Mouse (Mus musculus): ENCODE results near the gene Bcl2.

Bcl2 gene

DNA sequence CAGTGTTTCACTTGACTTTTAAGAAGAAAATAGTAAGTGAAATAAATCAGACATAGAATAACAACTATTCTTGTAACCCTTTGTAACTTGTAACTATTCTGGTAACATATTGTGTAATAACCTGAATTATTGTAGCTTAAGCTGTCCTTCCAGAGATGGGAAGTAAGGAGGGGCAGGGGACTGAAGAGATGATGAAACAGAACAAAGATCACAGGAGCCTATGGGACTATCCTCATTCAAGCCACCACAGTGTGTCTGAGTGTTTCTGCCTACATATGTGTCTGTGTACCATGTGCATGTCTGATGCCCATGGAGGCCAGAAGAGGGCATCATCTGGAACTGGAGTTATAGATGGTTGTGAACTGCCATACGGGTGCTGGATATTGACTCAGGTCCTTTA, 49.1 kb downstream of the Bcl2 start:
- peak; percentile 7 for DNase-seq (ENCODE audit: low spot score)

DNA sequence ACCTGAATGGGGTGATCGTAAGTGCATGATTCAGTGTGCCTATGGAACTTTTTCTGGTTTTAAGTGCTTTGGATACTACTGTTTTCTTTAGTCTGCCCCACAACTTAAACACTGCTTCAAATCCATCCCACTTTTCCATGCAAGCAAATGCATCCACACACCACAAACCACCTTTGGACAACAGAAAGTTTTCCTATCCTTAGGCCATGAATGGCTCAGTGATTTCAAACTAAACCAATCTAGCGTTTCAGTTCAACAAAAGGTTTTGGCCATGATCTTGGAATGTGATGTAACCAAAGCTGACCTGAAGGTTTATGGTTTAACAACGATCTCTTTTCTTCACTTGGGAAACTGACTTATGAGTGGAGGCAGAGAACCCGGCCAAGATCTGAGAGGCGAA, 51.6 kb downstream of the Bcl2 start:
- no peak for DNase-seq (ENCODE audit: low spot score)

DNA sequence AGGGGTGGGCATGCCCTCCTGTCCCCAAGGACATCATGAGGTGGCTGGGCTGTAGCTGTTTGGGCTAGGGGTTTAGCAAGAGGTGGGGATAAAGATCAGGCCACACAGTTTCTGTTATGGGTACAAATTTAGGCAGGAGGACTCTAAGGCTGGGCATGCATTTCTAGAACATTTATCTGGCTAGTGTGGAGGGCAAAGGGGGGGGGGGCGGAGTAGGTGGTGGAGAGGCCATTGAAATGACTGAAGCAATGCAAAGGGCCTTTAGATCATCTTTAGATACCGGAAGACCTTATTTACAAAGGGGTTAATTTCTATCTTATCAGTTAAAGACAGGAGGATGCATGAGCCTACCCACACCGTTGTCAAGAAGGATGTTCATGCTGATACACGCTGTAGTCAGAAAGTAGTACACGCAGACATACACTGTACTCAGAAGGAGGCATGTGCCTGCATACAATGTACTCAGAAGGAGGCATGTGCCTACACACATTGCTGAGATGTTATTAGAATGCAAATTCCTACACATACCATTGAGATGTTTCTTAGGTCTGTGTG, 55.7 kb downstream of the Bcl2 start:
- DNase-seq (ENCODE audit: low spot score), result no peak

DNA sequence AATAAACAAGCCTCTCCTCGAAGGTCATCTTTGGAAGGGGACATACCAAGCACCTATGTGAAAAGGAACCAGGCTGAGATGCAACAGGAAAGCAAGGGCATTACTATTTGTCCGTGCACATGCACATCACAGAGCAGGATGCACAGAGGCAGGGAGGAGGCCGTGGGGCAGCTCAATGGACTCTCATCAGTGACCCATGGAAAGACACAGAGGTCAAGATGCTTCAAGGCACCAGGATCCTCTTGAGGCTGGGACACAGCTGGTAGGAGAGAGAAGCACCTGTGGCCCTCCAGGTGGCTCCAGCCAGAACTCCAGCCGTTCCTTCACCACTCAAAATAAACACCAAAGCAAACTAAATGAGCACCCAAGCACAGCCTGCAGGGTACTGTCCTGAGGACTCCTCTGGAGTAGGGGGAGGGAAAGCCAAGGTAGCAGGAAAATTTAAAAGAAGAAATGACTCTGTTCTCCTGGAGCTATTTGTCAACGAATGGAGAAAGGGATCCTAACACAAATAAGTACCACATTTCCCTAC, 57.8 kb downstream of the Bcl2 start:
- DNase-seq (ENCODE audit: low spot score), result no peak

DNA sequence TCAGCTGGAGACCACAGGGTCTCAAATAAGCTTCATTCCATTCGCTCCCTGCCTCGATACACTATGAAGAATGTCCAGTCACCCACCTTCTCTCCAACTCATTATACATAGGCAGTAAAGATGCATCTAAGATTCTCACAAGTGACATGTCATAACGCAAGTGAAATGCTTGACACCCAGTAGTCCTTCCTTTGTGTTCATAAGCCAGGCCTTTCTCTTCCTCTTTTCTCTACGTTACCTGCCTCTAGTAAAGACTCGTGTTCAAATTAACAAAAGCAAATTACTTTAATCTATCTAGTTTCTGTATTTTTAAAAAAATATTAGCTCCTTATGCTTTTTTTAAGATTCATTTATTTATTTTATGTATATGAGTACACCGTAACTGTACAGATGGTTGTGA, 59.8 kb downstream of the Bcl2 start:
- no peak for DNase-seq (ENCODE audit: low spot score)

DNA sequence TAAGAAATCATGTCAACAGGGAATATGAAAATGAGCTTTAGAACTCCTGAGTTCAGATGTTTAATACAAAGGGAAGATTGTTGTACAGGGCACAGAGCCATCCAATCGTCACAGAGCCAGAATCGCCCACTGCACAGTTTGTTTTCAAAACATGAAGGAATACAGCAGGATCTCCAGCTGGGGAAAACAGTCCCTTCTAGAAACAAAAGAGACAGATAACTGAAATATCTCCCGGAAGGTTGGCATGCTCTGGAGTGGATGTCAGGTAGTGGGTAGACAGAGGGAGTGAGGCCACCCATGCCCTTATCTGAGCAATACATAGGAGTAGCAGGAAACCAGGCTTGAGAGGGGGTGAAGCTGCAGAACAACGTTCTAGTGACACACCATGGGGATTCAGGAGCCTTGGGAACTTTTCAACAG, 60.6 kb downstream of the Bcl2 start:
- no peak for DNase-seq (ENCODE audit: low spot score)

DNA sequence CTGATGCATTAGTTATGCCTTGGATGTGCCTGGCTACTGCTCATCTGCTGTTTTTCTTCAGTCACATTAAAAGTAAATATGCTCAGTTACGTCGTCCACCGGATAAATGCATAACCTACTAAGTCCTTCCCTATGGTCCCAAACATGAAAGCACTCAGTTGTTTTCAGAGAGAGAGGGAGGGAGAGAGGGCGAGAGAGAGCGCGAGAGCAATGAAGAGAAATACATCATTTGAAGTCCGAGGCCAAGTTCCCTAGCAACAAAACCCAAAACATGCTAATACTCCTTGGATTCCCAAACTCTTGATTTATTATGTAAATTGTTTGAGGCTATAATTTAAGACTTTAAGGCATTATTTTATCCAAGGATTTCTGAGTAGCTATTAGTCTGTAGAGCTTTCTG, 62.9 kb downstream of the Bcl2 start:
- DNase-seq (ENCODE audit: low spot score), result no peak

DNA sequence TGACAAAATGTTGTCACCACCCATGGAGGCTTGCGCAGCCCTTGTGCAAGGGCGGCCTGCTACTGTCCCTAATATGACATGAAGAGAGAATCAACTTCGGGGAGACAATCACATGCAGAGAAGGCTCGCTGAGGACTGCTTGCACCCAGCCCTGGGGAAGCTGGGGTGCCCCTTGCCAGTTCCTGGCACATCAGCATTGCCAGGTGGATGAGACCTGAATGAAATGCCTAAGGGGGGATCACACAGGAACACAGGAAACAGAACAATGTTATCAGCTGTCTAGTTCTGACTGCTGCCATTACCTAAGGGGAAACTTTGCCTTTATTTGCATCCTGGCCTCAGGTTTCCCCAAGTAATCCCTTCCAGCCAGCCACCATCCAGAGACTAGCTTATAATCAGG, 63.6 kb downstream of the Bcl2 start:
- DNase-seq (ENCODE audit: low spot score), result no peak

DNA sequence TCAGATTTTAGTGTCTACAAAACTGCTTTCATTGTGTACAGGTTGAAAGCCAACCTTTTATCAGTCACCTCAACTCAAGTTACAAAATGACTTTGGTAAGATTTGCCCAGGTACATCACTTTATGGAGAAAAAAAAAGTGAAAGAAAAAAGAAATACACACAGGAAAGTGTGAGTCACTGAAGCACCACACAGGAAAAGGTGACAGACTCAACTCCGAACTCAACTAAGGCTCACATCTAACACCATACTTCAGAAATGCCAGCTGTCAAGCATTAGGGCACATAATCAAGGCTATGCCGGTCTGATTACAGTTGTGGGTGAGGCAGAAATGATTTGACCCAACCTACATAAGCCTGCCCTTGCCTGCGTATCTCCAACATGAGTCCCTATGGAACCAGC, 66.7 kb downstream of the Bcl2 start:
- no peak for DNase-seq (ENCODE audit: low spot score)

DNA sequence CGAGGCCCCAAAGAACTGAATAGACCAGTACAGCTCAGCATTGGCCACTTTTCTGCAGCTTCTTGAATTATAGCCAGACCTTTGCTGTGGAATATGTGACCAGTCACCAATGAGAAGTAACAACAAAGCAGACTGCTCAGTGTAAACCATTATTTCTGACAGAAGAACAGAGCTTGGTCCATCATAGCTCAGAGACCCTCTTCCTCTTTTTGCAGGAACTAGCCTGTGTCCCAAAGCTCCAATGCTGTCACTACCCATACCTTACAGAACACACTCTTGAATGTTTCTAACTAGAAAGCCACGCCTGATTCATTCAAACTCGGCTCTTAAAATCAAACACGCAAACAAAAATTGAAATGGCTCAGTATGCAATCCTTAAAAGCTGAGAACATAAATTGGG, 69.5 kb downstream of the Bcl2 start:
- DNase-seq (ENCODE audit: low spot score), result no peak

DNA sequence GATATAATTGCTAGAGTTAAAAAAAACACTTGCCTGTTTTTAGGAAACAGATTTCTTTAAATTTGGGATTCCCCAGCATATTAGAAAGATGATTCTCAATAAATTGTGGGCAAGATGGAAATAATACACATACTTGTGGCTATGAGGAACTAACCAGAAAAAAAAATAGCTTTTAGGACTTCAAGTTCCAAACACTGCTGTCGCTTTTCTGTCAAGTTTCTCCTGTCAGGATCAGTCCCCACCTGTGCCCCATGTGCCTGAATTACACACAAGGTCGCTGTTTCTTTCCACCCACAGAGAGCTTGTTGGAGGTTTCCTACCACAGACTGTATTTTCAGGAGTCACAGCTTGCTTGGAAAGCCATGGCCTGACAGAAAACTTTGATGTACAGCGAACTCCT, 70.5 kb downstream of the Bcl2 start:
- DNase-seq (ENCODE audit: low spot score), result no peak

DNA sequence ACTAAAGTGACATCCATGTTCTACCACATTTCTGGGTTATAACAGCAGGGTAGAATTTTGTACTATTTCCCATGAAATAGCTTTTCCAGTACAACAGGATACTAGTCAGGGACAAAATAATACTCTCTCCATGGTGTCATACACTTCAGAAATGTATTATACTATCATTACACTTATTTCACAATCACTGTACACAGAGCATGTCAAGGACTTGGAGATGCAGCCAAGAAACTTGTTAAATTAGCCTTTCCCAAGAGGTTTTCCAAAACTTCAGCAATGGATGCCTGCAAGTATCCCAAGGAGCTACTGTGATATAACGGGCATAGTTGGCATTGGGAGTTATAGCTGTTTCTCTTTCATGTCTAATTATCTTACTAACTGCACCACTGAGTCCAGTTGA, 73.5 kb downstream of the Bcl2 start:
- peak; percentile 55 for DNase-seq (ENCODE audit: low spot score)

DNA sequence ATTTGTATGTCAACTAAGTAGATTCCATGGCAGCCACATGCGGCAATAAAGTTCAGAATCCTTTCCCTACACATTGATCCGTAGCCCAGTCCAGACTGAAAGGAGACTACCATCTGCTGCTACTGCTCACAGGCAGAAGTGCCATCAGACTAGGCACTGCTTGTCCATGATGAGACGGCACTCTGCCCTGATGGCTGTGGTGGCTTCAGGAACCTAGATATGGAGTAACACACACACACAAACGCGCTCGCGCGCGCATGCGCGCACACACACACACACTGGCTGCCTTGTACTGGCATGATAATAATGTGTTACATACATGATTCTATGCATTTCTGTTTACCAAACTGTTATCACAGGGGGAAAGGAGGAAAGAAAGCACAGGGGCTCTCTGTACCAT, 76.4 kb downstream of the Bcl2 start:
- no peak for DNase-seq (ENCODE audit: low spot score)

DNA sequence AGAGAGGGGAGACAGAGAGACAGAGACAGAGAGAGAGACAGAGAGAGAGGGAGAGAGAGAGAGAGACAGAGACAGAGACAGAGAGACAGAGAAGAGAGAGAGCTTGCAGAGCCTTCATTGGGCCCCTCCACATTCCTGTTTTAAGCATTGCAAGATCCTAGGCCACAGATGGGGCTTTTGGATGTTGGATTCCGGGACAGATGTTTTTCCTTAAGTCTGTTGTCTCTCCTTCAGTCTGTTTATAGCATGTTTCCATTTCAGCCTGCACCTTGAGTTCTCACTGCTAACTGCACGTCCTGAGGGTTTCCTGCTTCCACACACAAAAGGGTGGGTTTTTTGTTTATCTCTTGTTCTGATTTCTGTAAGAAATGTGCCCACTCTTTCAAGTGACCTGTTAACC, 77.4 kb downstream of the Bcl2 start:
- DNase-seq (ENCODE audit: low spot score), result no peak

DNA sequence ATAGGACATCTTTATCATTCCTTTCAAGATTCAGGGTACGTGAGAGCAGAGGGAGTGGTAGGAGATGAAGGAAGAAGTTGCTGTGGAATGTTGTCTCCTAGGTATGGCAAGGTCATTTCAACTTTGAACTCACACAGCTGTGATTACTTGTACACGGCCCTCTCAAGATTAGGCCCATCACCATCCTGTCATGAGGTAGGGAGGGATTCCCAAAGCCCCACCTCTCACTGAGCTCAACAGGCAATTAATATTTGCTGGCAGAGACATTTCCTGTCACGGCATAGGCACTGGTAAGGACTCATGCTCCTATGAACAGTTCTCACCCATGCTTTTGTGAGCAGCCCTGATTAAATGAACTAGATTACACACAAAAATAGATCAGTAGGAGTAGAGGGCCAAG, 80.9 kb downstream of the Bcl2 start:
- no peak for DNase-seq (ENCODE audit: low spot score)

DNA sequence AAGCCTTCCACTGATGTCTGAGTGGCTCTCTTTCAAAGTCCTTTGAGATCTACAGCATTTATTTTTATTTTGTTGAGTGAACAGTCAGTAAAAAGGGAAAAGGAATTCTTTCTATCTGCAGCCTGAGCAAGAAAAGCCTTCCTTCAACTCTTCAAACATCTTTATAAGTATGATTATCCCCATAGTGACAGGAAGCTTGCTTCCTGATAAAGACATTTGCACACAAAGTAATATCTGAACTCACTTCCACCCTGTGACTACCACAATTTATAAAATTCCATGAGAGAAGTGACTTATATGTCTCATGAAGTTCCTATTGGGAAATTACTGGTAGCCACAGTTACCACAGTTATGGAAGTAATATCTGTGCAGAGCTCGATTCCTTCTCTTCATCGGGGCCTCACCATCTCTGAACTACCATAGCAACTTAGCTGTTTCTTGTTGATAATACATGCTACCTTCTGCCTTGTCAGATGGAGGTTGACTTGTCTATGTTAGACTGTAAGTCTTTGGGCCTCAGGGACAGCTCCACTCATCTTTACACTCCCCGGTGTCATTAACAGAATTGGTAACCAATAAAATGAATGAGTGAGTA, 82.1 kb downstream of the Bcl2 start:
- no peak for DNase-seq (ENCODE audit: low spot score)

DNA sequence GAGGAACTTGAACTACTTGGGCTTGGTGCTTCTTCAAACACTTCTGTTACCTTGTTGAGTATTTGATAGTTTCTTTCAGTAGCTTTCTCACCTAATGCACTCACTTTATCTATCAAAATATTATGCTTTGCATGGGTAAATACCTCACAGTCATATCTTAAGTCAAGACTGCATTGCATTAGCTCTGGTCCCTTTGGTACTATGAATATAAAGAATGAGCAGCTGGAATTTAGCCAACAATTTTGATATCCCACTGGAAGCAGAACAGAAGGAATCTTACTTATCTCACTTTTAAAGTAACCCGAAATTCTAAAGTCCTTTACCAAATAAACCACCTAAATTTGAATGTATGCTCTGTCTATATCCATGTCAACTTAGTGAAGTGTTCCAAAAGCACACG, 83.1 kb downstream of the Bcl2 start:
- no peak for DNase-seq (ENCODE audit: low spot score)

DNA sequence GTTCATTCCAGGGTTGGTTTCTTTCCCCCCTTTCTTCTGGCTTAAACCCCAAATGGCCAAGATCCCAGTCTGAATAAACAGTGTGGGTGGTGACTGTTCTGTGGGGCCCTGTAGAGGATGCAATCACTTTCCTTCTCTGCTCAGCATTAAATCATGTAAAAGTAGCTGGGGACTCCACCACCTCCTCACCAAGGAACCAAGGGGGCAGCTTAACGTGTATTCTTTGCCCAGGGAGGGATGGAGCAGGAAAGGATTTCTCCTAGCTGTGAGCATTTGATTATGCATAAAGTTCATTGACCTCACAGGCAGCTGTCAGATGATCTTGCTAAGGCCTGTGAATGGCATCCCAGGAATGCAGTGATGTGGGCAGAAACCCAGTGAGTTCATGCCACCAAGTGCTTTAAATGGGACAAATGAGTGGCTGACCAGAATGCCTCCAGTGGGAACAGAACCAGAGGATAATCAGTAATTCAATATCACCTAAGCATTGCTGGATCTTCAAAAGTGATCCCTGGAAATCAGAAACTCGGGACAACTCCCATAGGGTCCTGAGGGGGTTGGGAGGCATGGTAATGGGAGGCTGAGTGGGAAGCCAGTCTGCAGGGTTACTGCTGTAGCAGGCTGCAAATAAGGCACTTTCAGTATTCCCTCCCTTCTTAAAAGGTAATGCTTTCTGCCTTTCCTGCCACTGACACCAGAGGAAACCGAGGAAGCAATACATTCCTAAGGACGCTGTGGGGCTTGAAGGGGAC, 84.0 kb downstream of the Bcl2 start:
- peak; percentile 89 for DNase-seq (ENCODE audit: low spot score)

DNA sequence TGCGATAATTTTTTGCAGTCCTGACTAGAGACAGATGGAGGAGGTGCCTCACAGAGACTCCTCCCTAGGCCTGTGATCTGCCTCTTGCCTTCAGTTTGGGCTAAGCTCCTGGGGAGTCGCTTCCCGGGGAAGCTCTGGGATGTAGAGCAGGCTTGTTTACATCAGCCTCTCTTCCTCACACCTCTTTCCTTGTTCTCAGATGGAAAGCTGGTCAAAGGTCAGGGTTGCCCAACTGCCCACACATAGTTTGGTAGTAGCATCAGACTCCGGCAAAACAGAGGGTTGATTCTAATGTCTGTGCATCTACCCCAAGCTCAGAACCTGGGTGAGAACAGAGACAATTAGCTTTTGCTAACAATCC, 84.6 kb downstream of the Bcl2 start:
- peak; percentile 80 for DNase-seq (ENCODE audit: low spot score)

DNA sequence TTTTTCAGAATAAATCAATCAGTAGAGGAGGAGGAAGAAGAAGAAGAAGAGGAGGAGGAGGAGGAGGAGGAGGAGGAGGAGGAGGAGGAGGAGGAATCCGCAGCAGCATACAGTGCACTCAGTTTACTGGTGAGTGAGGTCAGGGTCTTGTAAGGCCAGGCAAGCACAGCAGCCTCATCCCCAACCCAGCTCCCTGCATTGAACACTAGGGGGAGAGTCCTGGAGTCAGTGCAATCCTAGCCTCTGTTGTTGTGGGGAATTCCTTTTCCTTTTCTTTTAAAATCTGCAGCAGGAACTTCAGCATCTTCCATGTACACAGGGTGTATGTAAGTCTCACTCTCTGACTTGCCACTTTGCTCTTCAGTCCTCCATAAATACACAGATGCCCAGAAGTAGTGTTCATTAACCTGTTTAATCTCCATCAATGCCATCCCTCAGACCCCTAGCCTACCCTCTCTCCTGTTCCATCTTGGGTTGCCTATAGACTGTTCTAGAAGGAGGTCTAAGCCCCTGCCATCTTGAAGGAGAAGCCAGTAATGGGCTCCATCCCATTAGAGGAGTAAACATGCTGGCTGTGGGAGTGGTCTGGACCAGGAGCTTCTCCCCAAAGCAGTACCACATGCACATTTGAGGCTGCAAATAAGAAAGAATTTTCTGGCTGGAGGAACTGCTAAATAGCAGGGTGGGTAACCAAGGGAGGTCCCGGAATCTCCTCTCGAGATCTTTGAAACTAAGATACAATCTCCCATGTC, 85.2 kb downstream of the Bcl2 start:
- peak; percentile 73 for DNase-seq (ENCODE audit: low spot score)

DNA sequence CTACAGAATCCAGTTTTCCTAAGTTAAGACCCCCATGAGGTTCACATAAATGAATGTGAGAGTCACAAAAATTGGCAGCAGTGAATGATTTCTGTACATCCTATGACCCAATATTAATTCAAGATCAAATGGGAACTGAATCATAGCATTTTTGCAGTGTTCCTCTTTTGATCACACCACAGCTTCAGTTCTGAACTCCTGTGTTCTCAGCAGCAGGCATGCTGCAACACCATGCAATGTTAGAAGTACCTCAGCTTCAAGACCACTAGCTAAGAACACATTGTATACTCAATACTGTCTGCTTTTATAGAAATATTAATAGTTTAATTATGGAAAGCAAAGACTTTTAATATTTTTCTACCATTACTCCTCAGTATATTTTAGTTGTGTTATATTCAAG, 85.8 kb downstream of the Bcl2 start:
- no peak for DNase-seq (ENCODE audit: low spot score)

DNA sequence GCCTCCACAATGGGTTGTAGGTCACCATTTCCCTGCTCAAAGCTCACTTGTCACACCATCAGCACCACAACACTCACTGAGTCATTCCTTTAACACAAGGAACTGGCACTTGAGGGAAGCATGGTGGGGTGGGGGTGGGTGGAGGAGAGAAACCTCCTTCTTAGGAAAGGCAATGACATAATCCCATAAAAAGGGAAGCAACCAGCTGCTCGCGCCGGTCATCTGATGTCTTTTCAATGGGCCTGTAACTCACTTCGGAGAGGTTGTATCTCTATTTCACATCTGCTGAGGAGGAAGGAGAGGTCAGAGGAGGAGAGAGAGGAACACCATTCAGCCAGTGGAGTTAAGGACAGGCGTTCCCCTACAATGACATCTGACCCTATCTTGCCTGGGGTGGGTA, 86.8 kb downstream of the Bcl2 start:
- no peak for DNase-seq (ENCODE audit: low spot score)
